Mouse (Mus musculus): ENCODE results near the gene Selenop.

DNA sequence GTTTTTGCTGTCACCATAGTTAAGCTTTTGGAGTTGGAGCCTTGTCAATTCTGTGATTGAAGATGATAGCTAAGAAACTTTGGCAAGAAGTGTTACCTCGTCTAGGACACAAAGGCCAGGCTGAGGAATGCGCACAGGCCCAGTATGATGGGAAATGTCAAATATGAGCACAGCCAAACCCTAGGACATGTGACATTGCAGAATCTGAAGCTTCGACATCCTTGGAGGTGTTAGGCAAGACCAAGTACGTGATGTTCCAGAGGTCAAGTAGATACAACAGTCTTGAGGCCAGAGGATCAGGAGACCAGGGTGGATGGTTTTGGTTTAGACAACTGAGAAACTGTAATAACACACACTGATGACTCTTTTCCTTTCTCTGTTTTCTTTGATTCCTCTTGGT lies 8.0 kb upstream of the Selenop start:
- TF ChIP-seq POLR2A (IDR thresholded peaks at IDR 0.05; ENCODE audit: low read depth, low read length): no peak
- no peak for TF ChIP-seq MAX (IDR thresholded peaks at IDR 0.05; ENCODE audit: low read length)

All from CH12.LX (cell line).